Mouse (Mus musculus) C2C12 (cell line): ENCODE data around the gene Slc4a3.

ENCODE experiments used
- CEBPB ChIP-seq: IDR thresholded peaks from one replicate; pipeline ENCODE4 v1.6.1; 2011; ENCODE audit warnings: low read depth, mild to moderate bottlenecking, control low read depth, moderate library complexity
- CTCF ChIP-seq: IDR thresholded peaks from one replicate; pipeline ENCODE4 v1.5.1; 2011; ENCODE audit not compliant: control insufficient read depth, insufficient read depth, insufficient read length
- FOSL1 ChIP-seq: IDR thresholded peaks from one replicate; pipeline ENCODE4 v1.8.0; 2011; ENCODE audit warnings: mild to moderate bottlenecking, low read length; ENCODE audit not compliant: poor library complexity, insufficient read depth, severe bottlenecking
- MAX ChIP-seq: IDR thresholded peaks from one replicate; pipeline ENCODE4 v1.6.1; 2011; ENCODE audit warnings: mild to moderate bottlenecking, control low read depth
- MYOD1 ChIP-seq: IDR thresholded peaks from one replicate; pipeline ENCODE4 v1.6.1; 2011; ENCODE audit warnings: low read depth; ENCODE audit not compliant: control insufficient read depth, insufficient read length
- MYOG ChIP-seq: IDR thresholded peaks from one replicate; pipeline ENCODE4 v1.6.1; 2011; ENCODE audit not compliant: control insufficient read depth, insufficient read length; ENCODE audit errors: extremely low read depth
- USF1 ChIP-seq: IDR thresholded peaks from one replicate; pipeline ENCODE4 v1.6.1; 2011; ENCODE audit warnings: low read depth, mild to moderate bottlenecking, control low read depth, moderate library complexity

GRCm38 (mm10) chr1:75505159-75505955 is 40.7 kb upstream of the Slc4a3 start:
- peak; percentile 2 for TF ChIP-seq CTCF
- no peak for TF ChIP-seq MAX
- TF ChIP-seq USF1: no peak
- no peak for TF ChIP-seq CEBPB
- TF ChIP-seq FOSL1: no peak
- TF ChIP-seq MYOG: no peak
- no peak for TF ChIP-seq MYOD1
